Mouse (Mus musculus): ENCODE measurements at regions not wholly inside any gene's neighbourhood (a gene's known extent, or its start where the extent isn't known, plus 50 kb on each side); places are given as distances from the start of the nearest gene placed in this dataset.

DNA sequence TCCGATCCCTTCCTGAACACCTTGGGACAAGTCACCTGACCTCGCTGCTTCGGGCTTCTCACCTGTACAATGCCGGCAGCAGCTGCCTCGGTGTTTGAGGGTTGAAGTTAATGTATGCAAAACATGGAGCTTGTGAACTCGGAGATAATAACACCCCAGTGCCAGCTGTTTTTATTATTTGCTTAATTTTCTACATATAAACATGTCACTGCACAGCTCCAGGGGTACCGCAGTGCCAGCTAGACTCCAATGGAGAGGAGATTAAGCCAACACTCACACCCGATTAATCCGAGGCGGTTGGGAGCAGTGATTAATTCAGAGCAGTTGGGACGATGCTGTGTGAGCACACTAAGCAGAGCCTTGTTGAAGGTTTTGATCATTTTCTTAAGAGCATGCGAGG, 67.2 kb upstream of the Ppp2r5c start:
- no peak overlapping the region for H3K4me3 ChIP-seq (replicated peaks; ENCODE audit: control insufficient read depth, low read depth, low read length)
- H3K27ac ChIP-seq (ENCODE audit: control insufficient read depth, insufficient read depth, low read depth, low read length, poor library complexity): no peak overlapping the region
- TF ChIP-seq CTCF (IDR thresholded peaks at IDR 0.05; ENCODE audit: control insufficient read depth, insufficient read depth, low read length) (no peak), POLR2A (IDR thresholded peaks at IDR 0.05; ENCODE audit: borderline replicate concordance, control insufficient read depth, low read depth, low read length) (no peak)
- 78% methylated on average over 12 of the region's 12 CpGs for WGBS
- H3K4me1 ChIP-seq (ENCODE audit: control insufficient read depth, insufficient read depth, low read length): no peaks in the 10 kb centered on the region

DNA sequence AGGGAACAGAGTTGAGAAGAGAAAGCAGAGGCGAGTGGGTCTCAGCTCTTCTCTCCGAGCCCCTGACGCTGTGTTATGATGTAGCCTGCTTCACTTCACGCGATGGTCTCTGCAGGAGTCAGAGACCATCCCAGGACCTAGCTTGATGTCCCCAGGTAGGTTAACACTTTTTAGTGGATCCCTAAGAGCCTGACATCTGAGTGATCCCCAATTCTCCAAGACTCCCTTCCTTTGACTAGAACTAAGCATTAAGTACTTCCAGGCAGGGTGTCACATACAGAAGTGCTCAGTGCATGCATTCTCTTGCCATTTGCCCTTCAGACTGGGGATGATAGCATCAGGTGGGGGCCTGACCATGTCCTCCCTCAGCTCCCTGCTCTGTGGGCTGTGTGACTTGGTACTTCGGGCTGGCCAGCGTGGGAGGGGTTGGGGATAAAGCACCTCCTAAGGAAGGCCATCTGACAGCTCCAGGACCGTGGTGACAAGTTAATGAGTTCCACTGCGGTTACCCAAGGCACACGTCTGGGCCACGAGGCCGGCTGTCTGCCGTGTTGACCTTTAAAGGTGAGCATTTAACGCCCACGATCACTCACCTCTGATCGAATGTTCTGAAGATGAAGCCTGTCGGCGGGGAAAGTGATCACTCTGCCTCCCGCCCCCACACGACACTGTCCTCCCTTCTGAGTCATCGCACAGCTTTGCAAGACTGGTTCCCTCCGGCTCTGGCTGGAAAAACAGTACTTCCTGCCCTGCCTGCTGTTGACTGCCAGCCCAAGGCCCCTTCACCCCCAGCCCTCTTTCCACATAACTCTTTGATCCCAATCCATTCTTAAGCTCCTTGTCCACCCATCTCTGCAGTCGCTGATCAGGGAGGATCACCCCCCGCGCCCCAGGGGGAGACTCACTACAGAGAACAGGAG, 65.8 kb upstream of the Ppp2r5c start:
- Histone ChIP-seq H3K4me1 (ENCODE audit: control insufficient read depth, insufficient read depth, low read length) (no peaks in the 10 kb centered on the region), H3K4me3 (replicated peaks; ENCODE audit: control insufficient read depth, low read depth, low read length) (no peak overlapping the region), H3K27ac (ENCODE audit: control insufficient read depth, insufficient read depth, low read depth, low read length, poor library complexity) (no peak overlapping the region)
- TF ChIP-seq POLR2A (IDR thresholded peaks at IDR 0.05; ENCODE audit: borderline replicate concordance, control insufficient read depth, low read depth, low read length) (no peak), CTCF (IDR thresholded peaks at IDR 0.05; ENCODE audit: control insufficient read depth, insufficient read depth, low read length) (no peak)
- WGBS: 65% methylated on average over 25 of the region's 25 CpGs

DNA sequence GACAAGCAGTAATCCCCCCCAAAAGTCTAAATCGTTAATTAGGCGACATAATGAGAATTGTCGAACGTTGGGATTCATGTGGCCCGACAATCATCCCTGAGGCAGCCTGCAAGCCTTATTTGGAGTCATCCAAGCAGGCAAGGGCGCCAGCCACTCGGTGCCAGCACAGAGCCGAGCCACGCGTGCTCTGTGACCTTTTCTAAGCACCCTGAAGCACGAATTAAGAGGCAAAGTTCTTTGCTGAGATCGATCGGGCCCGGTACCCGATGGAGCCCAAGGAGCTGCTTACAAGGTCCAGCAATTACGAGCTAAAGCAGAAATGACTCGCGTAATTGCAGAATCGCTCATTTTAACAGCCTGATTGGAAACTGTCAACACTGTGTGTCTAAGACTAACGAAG, 61.9 kb upstream of the Ppp2r5c start:
- TF ChIP-seq CTCF (IDR thresholded peaks at IDR 0.05; ENCODE audit: control insufficient read depth, insufficient read depth, low read length) (no peak), POLR2A (IDR thresholded peaks at IDR 0.05; ENCODE audit: borderline replicate concordance, control insufficient read depth, low read depth, low read length) (no peak)
- Histone ChIP-seq H3K27ac (ENCODE audit: control insufficient read depth, insufficient read depth, low read depth, low read length, poor library complexity) (no peak overlapping the region), H3K4me3 (replicated peaks; ENCODE audit: control insufficient read depth, low read depth, low read length) (no peak overlapping the region), H3K4me1 (ENCODE audit: control insufficient read depth, insufficient read depth, low read length) (no peaks in the 10 kb centered on the region)
- 87% methylated on average over 20 of the region's 20 CpGs for WGBS

DNA sequence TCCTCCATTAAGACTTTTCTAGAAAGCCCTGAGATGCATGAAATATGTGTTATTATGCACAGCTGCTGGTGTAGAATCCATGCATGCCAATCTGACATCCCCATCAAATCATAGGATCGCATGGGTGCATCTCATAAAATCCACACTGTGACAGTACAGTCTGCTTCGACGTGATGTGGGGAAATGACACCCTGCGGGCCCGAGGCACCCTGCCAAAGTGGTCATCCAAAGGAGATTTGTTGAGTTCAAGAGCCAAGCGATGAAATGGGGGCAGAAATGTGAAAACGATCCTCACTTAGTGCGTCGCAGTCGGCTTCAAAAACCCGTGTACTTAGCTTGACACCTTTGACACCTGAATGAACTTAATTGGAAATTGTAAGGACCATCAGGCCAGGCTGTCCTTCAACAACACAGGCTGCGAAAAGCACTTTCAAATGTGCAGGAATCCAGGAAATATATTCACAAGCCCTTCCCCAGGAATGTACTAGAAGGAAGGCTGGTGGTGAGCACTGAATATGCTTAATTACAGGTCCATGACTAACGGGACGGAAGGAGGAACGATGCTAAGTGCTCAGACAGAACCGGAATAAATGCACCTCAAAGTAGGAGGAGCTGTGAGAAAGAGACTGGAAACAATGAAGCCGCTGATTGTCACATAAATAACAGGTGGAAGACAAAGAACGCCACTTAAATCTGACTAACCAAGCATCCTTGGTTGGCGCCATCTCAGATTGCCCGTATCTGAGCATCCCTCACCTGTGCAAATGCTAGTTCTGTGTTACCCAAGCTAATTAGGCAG, 60.9 kb upstream of the Ppp2r5c start:
- TF ChIP-seq CTCF (IDR thresholded peaks at IDR 0.05; ENCODE audit: control insufficient read depth, insufficient read depth, low read length) (no peak), POLR2A (IDR thresholded peaks at IDR 0.05; ENCODE audit: borderline replicate concordance, control insufficient read depth, low read depth, low read length) (no peak)
- no peak overlapping the region for H3K27ac ChIP-seq (ENCODE audit: control insufficient read depth, insufficient read depth, low read depth, low read length, poor library complexity)
- H3K4me1 ChIP-seq (ENCODE audit: control insufficient read depth, insufficient read depth, low read length): no peaks in the 10 kb centered on the region
- 78% methylated on average over 20 of the region's 20 CpGs for WGBS
- H3K4me3 ChIP-seq (replicated peaks; ENCODE audit: control insufficient read depth, low read depth, low read length): no peak overlapping the region

DNA sequence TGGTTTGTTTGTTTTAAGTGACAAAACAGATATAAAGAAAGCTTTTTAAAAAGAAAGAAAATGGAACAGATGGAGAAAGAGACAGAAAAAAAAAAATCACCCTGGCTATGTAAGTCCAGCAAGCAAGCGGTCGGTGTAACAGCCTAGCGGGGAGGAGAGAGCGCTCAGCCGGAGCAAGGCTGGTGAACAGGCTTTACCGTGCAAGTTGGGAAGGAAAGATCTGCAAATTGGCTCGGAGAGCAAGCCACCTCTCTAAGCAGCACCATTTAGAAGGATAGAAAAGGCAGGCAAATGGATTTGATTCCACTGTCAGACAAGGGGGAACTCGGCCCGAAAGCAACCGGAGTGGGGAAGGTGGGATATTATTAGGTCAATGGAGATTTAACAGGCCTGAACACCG, 59.9 kb upstream of the Ppp2r5c start:
- H3K27ac ChIP-seq (ENCODE audit: control insufficient read depth, insufficient read depth, low read depth, low read length, poor library complexity): no peak overlapping the region
- WGBS: 86% methylated on average over 11 of the region's 11 CpGs
- TF ChIP-seq CTCF (IDR thresholded peaks at IDR 0.05; ENCODE audit: control insufficient read depth, insufficient read depth, low read length) (no peak), POLR2A (IDR thresholded peaks at IDR 0.05; ENCODE audit: borderline replicate concordance, control insufficient read depth, low read depth, low read length) (no peak)

DNA sequence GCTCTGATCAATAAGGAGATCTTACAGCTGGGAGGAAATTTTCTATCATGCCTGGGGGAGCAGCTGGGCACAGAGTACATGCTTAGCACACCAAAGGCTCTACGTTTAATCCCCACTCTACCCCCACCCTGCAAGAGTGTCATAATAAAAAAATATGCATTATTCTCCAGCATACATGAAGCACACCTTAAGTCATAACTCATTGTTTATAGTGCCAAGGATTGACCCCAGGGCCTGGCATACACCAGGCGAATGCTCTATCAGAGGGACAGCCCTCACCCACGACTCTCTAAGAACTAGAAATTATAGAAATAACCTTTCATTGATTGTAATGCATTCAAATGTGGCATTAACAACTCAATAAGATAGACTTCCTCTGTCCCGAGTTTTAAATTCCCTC, 59.4 kb upstream of the Ppp2r5c start:
- Histone ChIP-seq H3K27ac (ENCODE audit: control insufficient read depth, insufficient read depth, low read depth, low read length, poor library complexity) (no peak overlapping the region), H3K4me1 (ENCODE audit: control insufficient read depth, insufficient read depth, low read length) (no peaks in the 10 kb centered on the region), H3K4me3 (replicated peaks; ENCODE audit: control insufficient read depth, low read depth, low read length) (no peak overlapping the region)
- no peak for TF ChIP-seq POLR2A (IDR thresholded peaks at IDR 0.05; ENCODE audit: borderline replicate concordance, control insufficient read depth, low read depth, low read length)
- TF ChIP-seq CTCF (IDR thresholded peaks at IDR 0.05; ENCODE audit: control insufficient read depth, insufficient read depth, low read length): no peak
- 71% methylated on average over 4 of the region's 4 CpGs for WGBS

More for the DNA sequence above, 59.9 kb upstream of the Ppp2r5c start:
- no peak overlapping the region for H3K4me3 ChIP-seq (replicated peaks; ENCODE audit: control insufficient read depth, low read depth, low read length)
- no peaks in the 10 kb centered on the region for H3K4me1 ChIP-seq (ENCODE audit: control insufficient read depth, insufficient read depth, low read length)

DNA sequence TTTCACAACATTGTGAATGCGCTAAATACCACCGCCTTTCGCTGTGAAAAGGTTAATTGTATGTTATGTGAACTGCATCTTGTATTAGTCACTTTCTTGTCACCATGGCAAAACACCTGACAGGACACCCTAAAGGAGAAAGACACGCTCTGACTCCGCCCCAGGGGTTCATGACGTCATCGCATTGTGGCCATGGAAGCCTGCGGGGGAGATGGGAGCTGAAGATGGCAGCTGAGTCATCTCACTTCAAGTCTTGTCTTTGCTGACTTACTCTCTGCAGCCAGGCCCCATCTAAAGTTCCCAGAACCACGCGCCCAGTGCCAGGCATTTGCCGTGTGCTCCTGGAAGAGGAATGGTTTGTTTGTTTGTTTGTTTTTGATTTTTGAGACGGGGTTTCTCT, 57.5 kb upstream of the Ppp2r5c start:
- Histone ChIP-seq H3K27ac (ENCODE audit: control insufficient read depth, insufficient read depth, low read depth, low read length, poor library complexity) (no peak overlapping the region), H3K4me3 (replicated peaks; ENCODE audit: control insufficient read depth, low read depth, low read length) (no peak overlapping the region), H3K4me1 (ENCODE audit: control insufficient read depth, insufficient read depth, low read length) (no peaks in the 10 kb centered on the region)
- TF ChIP-seq POLR2A (IDR thresholded peaks at IDR 0.05; ENCODE audit: borderline replicate concordance, control insufficient read depth, low read depth, low read length): no peak
- 71% methylated on average over 12 of the region's 12 CpGs for WGBS

DNA sequence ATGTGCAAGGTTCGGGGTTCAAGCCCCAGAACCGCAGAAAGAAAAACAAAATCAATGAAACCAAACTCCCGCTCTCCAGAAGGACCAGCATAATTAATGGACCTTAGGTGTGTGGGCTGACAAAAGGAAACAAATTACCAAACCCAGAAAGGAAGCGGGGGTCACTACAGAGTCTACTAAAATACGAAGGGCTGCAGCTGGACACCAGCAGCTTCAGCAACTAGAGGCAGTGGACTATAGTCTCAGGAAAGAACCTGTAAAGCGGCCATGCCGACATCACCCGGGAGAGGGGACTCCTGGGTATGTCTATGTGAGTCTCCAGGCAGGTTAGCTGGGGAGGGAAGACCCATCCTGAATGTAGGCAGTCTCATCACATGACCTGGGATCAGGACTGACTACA, 55.5 kb upstream of the Ppp2r5c start:
- WGBS: 82% methylated on average over 8 of the region's 8 CpGs
- Histone ChIP-seq H3K4me1 (ENCODE audit: control insufficient read depth, insufficient read depth, low read length) (no peaks in the 10 kb centered on the region), H3K27ac (ENCODE audit: control insufficient read depth, insufficient read depth, low read depth, low read length, poor library complexity) (no peak overlapping the region), H3K4me3 (replicated peaks; ENCODE audit: control insufficient read depth, low read depth, low read length) (no peak overlapping the region)
- TF ChIP-seq POLR2A (IDR thresholded peaks at IDR 0.05; ENCODE audit: borderline replicate concordance, control insufficient read depth, low read depth, low read length): no peak
- TF ChIP-seq CTCF (IDR thresholded peaks at IDR 0.05; ENCODE audit: control insufficient read depth, insufficient read depth, low read length): no peak

Data from bone marrow, adult 2 months (tissue).